Mouse (Mus musculus): ENCODE results near the gene Dnajb14. TPM values are rescaled to one million over a fixed set of nuclear protein-coding genes. Genes with fewer than 3 reads are reported as not detected.

Gene Dnajb14
- total RNA-seq, 2 experiments from 2014 or later = 49.6 to 50.2 TPM

GRCm38 (mm10) chr3:137862600-137862999 is 4.9 kb upstream of the Dnajb14 start:
- no peak for DNase-seq (ENCODE audit: low spot score in 2 of 2)

DNA sequence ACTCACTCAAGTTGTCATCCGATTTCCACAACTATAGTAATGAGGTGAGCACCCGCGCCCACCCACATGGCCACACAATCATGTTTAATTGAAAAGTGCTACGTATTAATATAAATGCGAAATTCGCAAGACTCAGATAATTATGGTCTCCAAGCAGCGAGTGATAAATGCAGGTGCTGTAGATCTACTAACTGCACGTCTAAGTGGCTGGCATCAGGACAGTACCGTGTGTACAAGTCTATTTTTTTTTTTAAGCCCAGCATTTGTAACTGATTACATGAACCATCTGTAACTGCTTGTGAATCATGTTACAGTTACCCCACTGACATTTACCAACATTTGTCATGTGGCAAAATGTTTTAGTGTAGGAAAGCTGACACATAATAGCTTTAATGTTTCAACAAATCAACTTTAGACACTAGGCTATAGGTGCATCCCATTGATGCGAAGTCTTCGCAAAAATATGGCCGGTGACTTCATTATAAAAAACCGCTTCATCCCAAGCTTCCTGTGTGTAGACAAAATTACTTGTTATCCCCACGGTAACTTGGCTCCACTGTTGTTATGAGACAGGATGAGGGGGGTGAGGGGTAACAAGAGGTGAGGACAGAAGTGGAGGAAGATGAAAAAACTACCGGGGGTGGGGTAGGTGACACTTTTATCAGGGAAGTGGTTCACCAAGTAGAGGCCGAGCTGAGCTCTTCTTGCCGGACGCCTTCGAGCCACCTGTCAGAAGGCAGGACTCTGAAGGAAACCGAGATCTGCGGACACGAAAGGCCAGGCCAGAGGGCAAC is 3.9 kb upstream of the Dnajb14 start:
- DNase-seq (ENCODE audit: low spot score in 2 of 2) = peak; percentile 21 to 58

GRCm38 (mm10) chr3:137864124-137864987 is 3.1 kb upstream of the Dnajb14 start, which contains the start of gene H2afz:
TSS of gene H2afz (plus strand) at chr3:137864487.
- peak; percentile 98 to 99 for DNase-seq (ENCODE audit: low spot score in 2 of 2)

GRCm38 (mm10) chr3:137864988-137865982 is 2.2 kb upstream of the Dnajb14 start:
- peak; percentile 78 to 87 for DNase-seq (ENCODE audit: low spot score in 2 of 2)

GRCm38 (mm10) chr3:137867133-137867436 is 390 bp upstream of the Dnajb14 start:
- no peak for DNase-seq (ENCODE audit: low spot score in 2 of 2)

DNA sequence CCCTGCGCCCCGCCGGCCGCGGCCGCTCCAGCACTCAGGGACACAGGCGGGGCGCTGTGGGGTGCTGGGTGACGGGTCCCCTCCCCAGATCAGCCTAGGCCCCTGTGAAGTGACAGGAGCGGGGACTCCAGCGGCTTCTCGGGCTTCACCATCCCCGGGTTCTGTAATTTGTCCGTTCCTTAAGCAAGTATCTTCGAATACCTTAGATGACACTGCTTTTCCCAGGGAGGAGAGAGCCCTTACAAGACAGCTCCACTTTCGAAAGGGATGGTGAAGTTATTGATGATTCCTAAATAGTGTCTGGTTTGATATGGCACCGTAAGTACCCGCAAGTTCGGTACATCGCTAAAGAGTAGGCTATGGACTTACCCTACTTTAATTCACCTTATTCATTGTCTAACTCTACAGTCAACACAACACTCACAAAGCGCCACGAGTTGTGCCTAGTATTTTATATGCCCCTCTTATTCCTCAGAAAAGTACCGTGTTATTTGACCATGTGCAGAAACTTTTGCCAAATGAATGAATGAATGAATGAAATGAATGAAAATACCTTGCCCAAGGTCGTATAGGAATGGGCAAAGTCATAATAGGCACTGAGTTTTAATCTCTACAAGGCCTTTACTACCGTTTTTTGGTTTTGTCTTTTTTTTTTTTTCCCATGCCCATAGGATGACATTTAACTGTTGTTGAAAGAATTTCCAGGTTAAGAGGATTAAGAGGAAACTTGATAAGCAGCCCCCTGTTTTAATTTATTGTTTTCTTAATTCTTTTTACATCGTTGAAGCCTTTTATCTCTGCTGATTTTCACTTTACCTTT is 829 bp downstream of the Dnajb14 start:
- DNase-seq (ENCODE audit: low spot score in 2 of 2) = peak in 1 of 2 experiments; percentile 60

GRCm38 (mm10) chr3:137869395-137869794 is 1.9 kb downstream of the Dnajb14 start:
- DNase-seq (ENCODE audit: low spot score in 2 of 2) = no peak

DNA sequence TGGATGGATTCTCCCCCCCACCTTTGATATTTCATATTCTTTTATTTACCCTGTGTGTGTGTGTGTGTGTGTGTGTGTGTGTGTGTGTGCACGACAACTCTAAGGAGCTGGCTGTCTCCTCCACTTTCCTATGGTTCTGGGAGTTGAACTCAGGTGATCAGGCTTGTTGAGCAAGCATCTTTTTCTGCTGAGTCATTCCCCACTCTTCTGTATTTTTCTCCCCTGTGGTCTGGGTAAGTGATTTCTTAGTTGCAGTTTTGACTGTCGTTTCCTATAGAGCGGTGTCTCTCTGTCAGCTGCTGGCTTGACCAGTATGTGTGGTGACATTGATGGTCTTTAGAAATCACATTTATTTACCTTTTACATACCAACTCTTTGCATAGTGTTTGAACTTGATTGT is 11.8 kb downstream of the Dnajb14 start:
- DNase-seq (ENCODE audit: low spot score in 2 of 2) = no peak

GRCm38 (mm10) chr3:137880109-137880748 is 12.8 kb downstream of the Dnajb14 start:
- no peak for DNase-seq (ENCODE audit: low spot score in 2 of 2)

GRCm38 (mm10) chr3:137881093-137881492 is 13.6 kb downstream of the Dnajb14 start:
- no peak for DNase-seq (ENCODE audit: low spot score in 2 of 2)

DNA sequence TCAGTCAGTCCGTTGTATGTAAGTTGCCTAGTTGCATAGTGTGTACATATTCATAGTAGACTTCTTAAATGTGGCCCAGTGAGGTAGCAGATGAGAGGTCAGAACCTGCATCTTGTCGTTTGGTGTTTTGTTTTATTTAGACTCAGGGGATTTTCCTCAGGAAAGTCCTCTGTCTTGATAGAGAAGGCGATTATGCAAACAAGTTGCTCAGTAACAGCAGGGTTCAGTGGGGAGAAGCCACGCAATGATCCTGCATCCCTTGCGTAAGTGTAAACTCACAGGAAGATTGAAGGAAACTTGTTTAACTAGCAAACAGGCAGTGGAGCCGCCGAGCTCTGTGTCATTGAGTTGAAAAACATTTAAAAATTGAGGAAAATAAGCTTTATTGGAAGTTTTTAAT is 20.5 kb downstream of the Dnajb14 start:
- DNase-seq (ENCODE audit: low spot score in 2 of 2) = no peak

DNA sequence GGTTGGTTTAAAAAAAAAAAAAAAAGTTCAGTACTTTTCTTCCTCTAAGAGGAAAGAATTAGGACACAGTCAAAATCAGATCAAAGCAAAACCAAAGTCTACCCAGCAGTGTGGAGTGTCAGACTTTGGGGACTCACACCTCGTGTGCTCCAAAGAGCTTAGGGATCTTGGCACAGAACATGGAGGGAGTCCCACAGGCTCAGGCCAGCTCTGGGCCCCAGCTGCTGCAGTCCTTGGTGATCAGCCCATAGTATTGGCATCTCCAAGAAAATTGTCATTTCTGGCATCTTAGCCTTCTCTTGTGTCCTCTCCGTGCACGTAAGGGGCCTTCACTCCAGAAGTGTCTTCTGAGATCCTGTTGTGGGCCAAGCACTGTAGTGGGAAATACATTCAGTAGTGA is 23.6 kb downstream of the Dnajb14 start:
- DNase-seq (ENCODE audit: low spot score in 2 of 2) = no peak

- no peak for DNase-seq (ENCODE audit: low spot score in 2 of 2)
Observed at GRCm38 (mm10) chr3:137892118-137892517, 24.6 kb downstream of the Dnajb14 start.

DNA sequence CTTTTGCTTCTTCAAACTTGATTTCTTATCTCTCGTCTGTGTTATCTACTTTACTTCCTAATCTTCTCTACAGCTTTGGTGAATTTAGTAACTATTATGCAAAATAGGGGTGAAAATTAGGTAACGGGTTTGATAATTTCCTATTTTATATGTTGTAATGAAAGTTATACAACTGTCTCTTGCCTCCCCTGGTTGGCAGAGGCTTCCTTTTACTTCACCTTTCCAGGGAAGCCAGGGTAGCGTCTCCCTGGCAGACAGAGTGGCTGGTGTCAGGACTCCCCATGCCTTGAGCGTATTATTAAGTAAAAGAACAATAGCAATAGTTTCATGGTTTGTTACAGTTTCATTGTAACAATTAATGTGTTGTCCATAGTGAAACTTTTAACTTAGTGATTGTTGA is 26.3 kb downstream of the Dnajb14 start:
- DNase-seq (ENCODE audit: low spot score in 2 of 2) = no peak

GRCm38 (mm10) chr3:137895196-137895595 is 27.7 kb downstream of the Dnajb14 start:
- no peak for DNase-seq (ENCODE audit: low spot score in 2 of 2)

GRCm38 (mm10) chr3:137896386-137896785 is 28.9 kb downstream of the Dnajb14 start:
- no peak for DNase-seq (ENCODE audit: low spot score in 2 of 2)

GRCm38 (mm10) chr3:137896867-137897266 is 29.4 kb downstream of the Dnajb14 start:
- DNase-seq (ENCODE audit: low spot score in 2 of 2) = no peak

- no peak for DNase-seq (ENCODE audit: low spot score in 2 of 2)
Observed at GRCm38 (mm10) chr3:137897685-137898084, 30.2 kb downstream of the Dnajb14 start.

DNA sequence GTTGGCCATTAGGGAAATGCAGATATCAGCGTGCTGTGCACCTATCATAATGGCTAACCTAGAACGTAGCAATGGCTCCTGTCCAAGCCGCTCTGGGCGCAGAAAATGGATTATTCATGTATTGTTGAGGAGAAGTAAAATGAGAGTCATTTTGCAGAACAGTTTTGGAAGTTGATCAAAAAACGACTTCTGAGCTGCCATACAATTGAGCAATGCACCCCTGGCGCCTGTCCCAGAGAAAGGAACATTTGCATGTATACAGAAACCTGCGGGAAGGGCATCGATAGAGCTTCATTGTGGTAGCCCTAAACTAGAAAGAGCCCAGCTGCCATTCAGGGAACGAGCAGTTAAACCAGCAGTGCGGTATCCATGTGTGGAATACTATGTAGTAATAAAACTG is 32.7 kb downstream of the Dnajb14 start:
- DNase-seq (ENCODE audit: low spot score in 2 of 2) = peak in 1 of 2 experiments; percentile 15

- no peak for DNase-seq (ENCODE audit: low spot score in 2 of 2)
Observed at GRCm38 (mm10) chr3:137913093-137913492, 45.6 kb downstream of the Dnajb14 start.
